10 mouse cellular contexts compared by ENCODE assay signal in genomic region chr17:84095829-84096228, GRCm38 (mm10).
DNase-seq lines count a peak whose midpoint lies in the region; ATAC-seq lines count a peak whose summit lies in the region.
"Had no signal": no experiment of that assay in that cellular context is flagged by ENCODE, and none has a peak within 500 bp of the region (broad histone marks: within the 10 kb centered on the region; RNA-seq: fewer than 3 reads in every experiment).

No protein-coding gene starts in this region.

- H3K36me3 ChIP-seq in heart, embryonic 14.5 days (ENCODE audit: control insufficient read depth, insufficient read depth, low read length) = no peaks in the 10 kb centered on the region
- no peaks in the 10 kb centered on the region for H3K36me3 ChIP-seq in hindbrain, embryonic 14.5 days (replicated peaks; ENCODE audit: control insufficient read depth, insufficient read depth)
- no peaks in the 10 kb centered on the region for H3K36me3 ChIP-seq in midbrain, embryonic 14.5 days (ENCODE audit: control insufficient read depth, insufficient read depth, low read length)

- no peaks in the 10 kb centered on the region for H3K27me3 ChIP-seq in heart, embryonic 14.5 days (ENCODE audit: control insufficient read depth, insufficient read depth, low read length)
- H3K27me3 ChIP-seq in hindbrain, embryonic 14.5 days (ENCODE audit: control insufficient read depth, insufficient read depth, low read length) = no peaks in the 10 kb centered on the region
- H3K27me3 ChIP-seq in midbrain, embryonic 14.5 days (ENCODE audit: control insufficient read depth, insufficient read depth, low read length) = no peaks in the 10 kb centered on the region

- peaks cover 19 to 20% of the 10 kb centered on the region in 2 experiments for H3K4me1 ChIP-seq in heart, embryonic 14.5 days (ENCODE audit: control insufficient read depth in 2 of 2, insufficient read depth in 2 of 2, low read length in 2 of 2)
- H3K4me1 ChIP-seq in hindbrain, embryonic 14.5 days (replicated peaks; ENCODE audit: control insufficient read depth, insufficient read depth, low read length) = peaks cover 20% of the 10 kb centered on the region
- H3K4me1 ChIP-seq in midbrain, embryonic 14.5 days (ENCODE audit: control insufficient read depth, insufficient read depth, low read length) = peaks cover 14% of the 10 kb centered on the region

- no peak overlapping the region for H3K4me3 ChIP-seq in heart, embryonic 14.5 days (ENCODE audit: control insufficient read depth in 1 of 2, insufficient read depth in 1 of 2, low read depth in 1 of 2, low read length in 2 of 2)
- H3K4me3 ChIP-seq in hindbrain, embryonic 14.5 days (replicated peaks; ENCODE audit: low read length) = no peak overlapping the region
- H3K4me3 ChIP-seq in midbrain, embryonic 14.5 days (replicated peaks; ENCODE audit: low read depth, low read length) = no peak overlapping the region
- H3K4me3 ChIP-seq: myocyte had no signal

- no peak overlapping the region for H3K9ac ChIP-seq in heart, embryonic 14.5 days (ENCODE audit: low read length)
- H3K9ac ChIP-seq in hindbrain, embryonic 14.5 days = peak overlapping the region; percentile 65; the same call in 1 of the 2 replicates
- H3K9ac ChIP-seq in midbrain, embryonic 14.5 days (replicated peaks; ENCODE audit: low read length) = no peak overlapping the region

- ATAC-seq in heart, embryonic 14.5 days (ENCODE audit: insufficient number of reproducible peaks, insufficient read depth, low FRiP score, low read depth) = no peak
- no peak for ATAC-seq in hindbrain, embryonic 14.5 days (ENCODE audit: low FRiP score)
- peak; percentile 32 for ATAC-seq in midbrain, embryonic 14.5 days (ENCODE audit: low FRiP score, low TSS enrichment)
- ATAC-seq: CD4-positive, CD25-positive, alpha-beta regulatory T cell, adult 4 months had no signal

- H3K27ac ChIP-seq in heart, embryonic 14.5 days (replicated peaks in 1 of 2; ENCODE audit: control insufficient read depth in 1 of 2, insufficient read depth in 1 of 2, low read depth in 2 of 2, low read length in 2 of 2) = 0 out of 4 replicates have a peak overlapping the region, but pooled peaks of 1 of the 2 experiments have one; percentile 9
- H3K27ac ChIP-seq in hindbrain, embryonic 14.5 days = peak overlapping the region; percentile 81
- peak overlapping the region; percentile 86 for H3K27ac ChIP-seq in midbrain, embryonic 14.5 days (replicated peaks; ENCODE audit: low read depth, low read length)

- WGBS in heart, embryonic 14.5 days = 61% methylated on average over 4 of the region's 4 CpGs
- 28% methylated on average over 4 of the region's 4 CpGs for WGBS in hindbrain, embryonic 14.5 days
- WGBS in midbrain, embryonic 14.5 days = 5% methylated on average over 4 of the region's 4 CpGs

- H3K4me2 ChIP-seq in heart, embryonic 14.5 days (ENCODE audit: low read length) = peak overlapping the region; percentile 90
- peak overlapping the region; percentile 65; the same call in 1 of the 2 replicates for H3K4me2 ChIP-seq in hindbrain, embryonic 14.5 days (replicated peaks)
- peak overlapping the region; percentile 67 for H3K4me2 ChIP-seq in midbrain, embryonic 14.5 days (ENCODE audit: low read length)

- no peak for DNase-seq in heart, adult 8-10 months (ENCODE audit: low spot score)
- peak; percentile 31 for DNase-seq in embryo, embryonic 9.5 days (ENCODE audit: extremely low spot score)
- DNase-seq in hindbrain, embryonic 14.5 days (ENCODE audit: low spot score) = peak; percentile 24
- DNase-seq in midbrain, embryonic 14.5 days = no peak
- DNase-seq in gastrocnemius, adult 18-20 months (ENCODE audit: low spot score) = no peak
- no peak for DNase-seq in Muller cell, postnatal 12 days (ENCODE audit: inconsistent ontology term)
- no peak for DNase-seq in urinary bladder, adult 2 months (ENCODE audit: low spot score)

- no peaks in the 10 kb centered on the region for H3K9me3 ChIP-seq in heart, embryonic 14.5 days (ENCODE audit: control insufficient read depth, low read length)
- H3K9me3 ChIP-seq in hindbrain, embryonic 14.5 days (ENCODE audit: control insufficient read depth, low read length) = no peaks in the 10 kb centered on the region
- H3K9me3 ChIP-seq in midbrain, embryonic 14.5 days (ENCODE audit: control insufficient read depth, low read length) = no peaks in the 10 kb centered on the region

Comparison
In these comparisons a context has a peak if more than half of its experiments do, and no peak if none do; other contexts are left out.
1. DNase-seq: peak in embryo, embryonic 9.5 days (single experiment) and hindbrain, embryonic 14.5 days (single experiment); none in heart, adult 8-10 months (single experiment), midbrain, embryonic 14.5 days (single experiment), gastrocnemius, adult 18-20 months (single experiment), Muller cell, postnatal 12 days (single experiment) and urinary bladder, adult 2 months (single experiment).
2. Peak in every context shown above with its lines, with median percentiles within 50 percentile points of each other: H3K4me2 ChIP-seq.